Comparison of ENCODE assay signal across 7 mouse cellular contexts in genomic region chr13:23586940-23587225, GRCm38 (mm10). TPM values are rescaled to one million over a fixed set of nuclear protein-coding genes. Genes with fewer than 3 reads are reported as not detected.
DNase-seq lines count a peak whose midpoint lies in the region; ATAC-seq and TF ChIP-seq lines count a peak whose summit lies in the region.

No protein-coding gene starts in this region.

- 0 out of 2 replicates have a peak overlapping the region, but pooled peaks have one; percentile 0 for H3K4me3 ChIP-seq in neural tube, embryonic 11.5 days (ENCODE audit: low read depth, low read length)
- H3K4me3 ChIP-seq in limb, embryonic 15.5 days, result peak overlapping the region; percentile 46
- peak overlapping the region; percentile 57 for H3K4me3 ChIP-seq in stomach, postnatal 0 days (ENCODE audit: low read depth, low read length)

- no peak for DNase-seq in neural tube, embryonic 11.5 days (ENCODE audit: low spot score)
- no peak for DNase-seq in neural tube, embryonic 10.5 days (ENCODE audit: extremely low spot score, low spot score)
- no peak for DNase-seq in stomach, postnatal 0 days (ENCODE audit: low spot score)
- DNase-seq in gastrocnemius, postnatal 10 days, result no peak
- no peak for DNase-seq in gastrocnemius, postnatal 36 days

- intact Hi-C loops in gastrocnemius, postnatal 36 days (cut with DNase I), result loop anchor here (10.0 kb wide), 1 partner anchor 1872 kb away; the partner anchor contains the start of genes Hist1h2ai, Hist1h2bl and Hist1h3h

- no peak for TF ChIP-seq CTCF in stomach, postnatal 0 days (IDR thresholded peaks at IDR 0.05; ENCODE audit: low read depth)

- H3K9me3 ChIP-seq in neural tube, embryonic 11.5 days (ENCODE audit: control insufficient read depth, low read length), result no peaks in the 10 kb centered on the region
- no peaks in the 10 kb centered on the region for H3K9me3 ChIP-seq in limb, embryonic 15.5 days
- H3K9me3 ChIP-seq in stomach, postnatal 0 days (ENCODE audit: control insufficient read depth, low read length), result no peaks in the 10 kb centered on the region

- WGBS in neural tube, embryonic 11.5 days, result 3% methylated on average over 1 of the region's 1 CpGs
- 3% methylated on average over 1 of the region's 1 CpGs for WGBS in limb, embryonic 15.5 days
- 3% methylated on average over 1 of the region's 1 CpGs for WGBS in stomach, postnatal 0 days

- H3K4me1 ChIP-seq in neural tube, embryonic 11.5 days (ENCODE audit: control insufficient read depth, insufficient read depth, low read length), result peaks cover 23% of the 10 kb centered on the region
- peaks cover 20% of the 10 kb centered on the region for H3K4me1 ChIP-seq in limb, embryonic 15.5 days
- 0 out of 2 replicates have a peak, but pooled peaks cover 2% of the 10 kb centered on the region for H3K4me1 ChIP-seq in stomach, postnatal 0 days (replicated peaks; ENCODE audit: control insufficient read depth, insufficient read depth)

- peak overlapping the region; percentile 12 for H3K9ac ChIP-seq in neural tube, embryonic 11.5 days (ENCODE audit: low read length)
- no peak overlapping the region for H3K9ac ChIP-seq in limb, embryonic 15.5 days
- H3K9ac ChIP-seq in stomach, postnatal 0 days (ENCODE audit: low read length), result peak overlapping the region; percentile 62

- H3K27me3 ChIP-seq in neural tube, embryonic 11.5 days (ENCODE audit: control insufficient read depth, insufficient read depth, low read length), result no peaks in the 10 kb centered on the region
- H3K27me3 ChIP-seq in limb, embryonic 15.5 days, result no peaks in the 10 kb centered on the region
- H3K27me3 ChIP-seq in stomach, postnatal 0 days (ENCODE audit: control insufficient read depth, insufficient read depth, low read length), result no peaks in the 10 kb centered on the region

- ATAC-seq in neural tube, embryonic 11.5 days (ENCODE audit: insufficient read depth, low FRiP score, low TSS enrichment), result no peak
- 0 out of 2 replicates have a peak, but pooled peaks have one; percentile 1 for ATAC-seq in erythroid progenitor cell, adult 5-6 weeks (replicated peaks; ENCODE audit: low FRiP score, poor library complexity, severe bottlenecking)
- ATAC-seq in limb, embryonic 15.5 days (ENCODE audit: insufficient number of reproducible peaks, low FRiP score, low TSS enrichment, low read depth), result no peak
- ATAC-seq in stomach, postnatal 0 days (ENCODE audit: low FRiP score, low TSS enrichment), result no peak

- H3K36me3 ChIP-seq in neural tube, embryonic 11.5 days (ENCODE audit: control insufficient read depth, insufficient read depth, low read length), result no peaks in the 10 kb centered on the region
- no peaks in the 10 kb centered on the region for H3K36me3 ChIP-seq in limb, embryonic 15.5 days
- H3K36me3 ChIP-seq in stomach, postnatal 0 days (ENCODE audit: control insufficient read depth, insufficient read depth, low read length), result no peaks in the 10 kb centered on the region

- H3K4me2 ChIP-seq in neural tube, embryonic 11.5 days (ENCODE audit: low read depth), result peak overlapping the region; percentile 83
- H3K4me2 ChIP-seq in limb, embryonic 15.5 days, result peak overlapping the region; percentile 70
- H3K4me2 ChIP-seq in stomach, postnatal 0 days (replicated peaks; ENCODE audit: low read depth), result peak overlapping the region; percentile 67

- no peak for TF ChIP-seq EP300 in stomach, postnatal 0 days (optimal IDR thresholded peaks at IDR 0.05)

- H3K27ac ChIP-seq in neural tube, embryonic 11.5 days (ENCODE audit: low read depth, low read length), result peak overlapping the region; percentile 86
- H3K27ac ChIP-seq in limb, embryonic 15.5 days, result peak overlapping the region; percentile 91
- H3K27ac ChIP-seq in stomach, postnatal 0 days (replicated peaks), result peak overlapping the region; percentile 93

RNA-seq across cellular contexts. Expression of gene Hist1h4d, which starts 5.5 kb away (rescaled TPM):
- 89.4 and 91.9 TPM in 2 replicates for polyA plus RNA-seq in neural tube, embryonic 11.5 days (2014; fragmentation: Nextera tagmentation; extraction: Ambion mirVana)
- 1,614 and 1,995 TPM in 2 replicates for total RNA-seq in erythroid progenitor cell, adult 5-6 weeks (2015; ENCODE audit: low replicate concordance)
- total RNA-seq in erythroid progenitor cell, adult 5-6 weeks (2017; ENCODE audit: low replicate concordance), result 2,133 and 2,242 TPM in 2 replicates
- polyA plus RNA-seq in limb, embryonic 15.5 days (2015; fragmentation: Nextera tagmentation; extraction: Ambion mirVana), result 75.2 and 108 TPM in 2 replicates
- polyA plus RNA-seq in stomach, postnatal 0 days (2015; fragmentation: Nextera tagmentation; extraction: Ambion mirVana), result 32.0 and 48.7 TPM in 2 replicates
- 100 to 1,000 TPM; 165 to 171 TPM for total RNA-seq in gastrocnemius, postnatal 10 days (2021)
- total RNA-seq in gastrocnemius, postnatal 36 days (2021), result 10 to 100 TPM; 39.6 to 39.7 TPM

RNA-seq across cellular contexts. Expression of gene Hist1h3d, which starts 11.3 kb away (rescaled TPM):
- polyA plus RNA-seq in neural tube, embryonic 11.5 days (2014; fragmentation: Nextera tagmentation; extraction: Ambion mirVana), result 8.1 and 10.4 TPM in 2 replicates
- total RNA-seq in erythroid progenitor cell, adult 5-6 weeks (2015; ENCODE audit: low replicate concordance), result 379 and 393 TPM in 2 replicates
- total RNA-seq in erythroid progenitor cell, adult 5-6 weeks (2017; ENCODE audit: low replicate concordance), result 236 and 363 TPM in 2 replicates
- polyA plus RNA-seq in limb, embryonic 15.5 days (2015; fragmentation: Nextera tagmentation; extraction: Ambion mirVana), result 5.8 and 6.5 TPM in 2 replicates
- 1.7 and 4.2 TPM in 2 replicates for polyA plus RNA-seq in stomach, postnatal 0 days (2015; fragmentation: Nextera tagmentation; extraction: Ambion mirVana)
- total RNA-seq in gastrocnemius, postnatal 10 days (2021), result 10 to 100 TPM; 25.8 to 30.6 TPM
- total RNA-seq in gastrocnemius, postnatal 36 days (2021), result 1 to 10 TPM; 2.8 to 4.8 TPM

RNA-seq across cellular contexts. Expression of gene Hist1h2ad, which starts 12.7 kb away (rescaled TPM):
- 0.90 and 4.0 TPM in 2 replicates for polyA plus RNA-seq in neural tube, embryonic 11.5 days (2014; fragmentation: Nextera tagmentation; extraction: Ambion mirVana)
- 9.0 and 15.1 TPM in 2 replicates for total RNA-seq in erythroid progenitor cell, adult 5-6 weeks (2015; ENCODE audit: low replicate concordance)
- 2,771 and 6,356 TPM in 2 replicates for total RNA-seq in erythroid progenitor cell, adult 5-6 weeks (2017; ENCODE audit: low replicate concordance)
- 0.89 and 2.3 TPM in 2 replicates for polyA plus RNA-seq in limb, embryonic 15.5 days (2015; fragmentation: Nextera tagmentation; extraction: Ambion mirVana)
- 0.67 and 0.79 TPM in 2 replicates for polyA plus RNA-seq in stomach, postnatal 0 days (2015; fragmentation: Nextera tagmentation; extraction: Ambion mirVana)
- 10 to 100 TPM; 16.0 to 20.6 TPM for total RNA-seq in gastrocnemius, postnatal 10 days (2021)
- 1 to 10 TPM; 1.2 to 2.2 TPM for total RNA-seq in gastrocnemius, postnatal 36 days (2021)

RNA-seq across cellular contexts. Expression of gene Hist1h2bf, which starts 12.9 kb away (rescaled TPM):
- polyA plus RNA-seq in neural tube, embryonic 11.5 days (2014; fragmentation: Nextera tagmentation; extraction: Ambion mirVana), result 3.4 and 4.1 TPM in 2 replicates
- 1,210 and 1,460 TPM in 2 replicates for total RNA-seq in erythroid progenitor cell, adult 5-6 weeks (2015; ENCODE audit: low replicate concordance)
- total RNA-seq in erythroid progenitor cell, adult 5-6 weeks (2017; ENCODE audit: low replicate concordance), result 1,557 and 1,840 TPM in 2 replicates
- polyA plus RNA-seq in limb, embryonic 15.5 days (2015; fragmentation: Nextera tagmentation; extraction: Ambion mirVana), result 2.9 and 5.8 TPM in 2 replicates
- polyA plus RNA-seq in stomach, postnatal 0 days (2015; fragmentation: Nextera tagmentation; extraction: Ambion mirVana), result 1.1 and 3.2 TPM in 2 replicates
- 100 to 1,000 TPM; 121 to 140 TPM for total RNA-seq in gastrocnemius, postnatal 10 days (2021)
- total RNA-seq in gastrocnemius, postnatal 36 days (2021), result 1 to 10 TPM; 7.5 to 8.5 TPM

RNA-seq across cellular contexts. Expression of gene Hist1h2bg, which starts 15.7 kb away (rescaled TPM):
- polyA plus RNA-seq in neural tube, embryonic 11.5 days (2014; fragmentation: Nextera tagmentation; extraction: Ambion mirVana), result 6.9 and 10.2 TPM in 2 replicates
- total RNA-seq in erythroid progenitor cell, adult 5-6 weeks (2015; ENCODE audit: low replicate concordance), result 851 and 976 TPM in 2 replicates
- 2,677 and 3,057 TPM in 2 replicates for total RNA-seq in erythroid progenitor cell, adult 5-6 weeks (2017; ENCODE audit: low replicate concordance)
- polyA plus RNA-seq in limb, embryonic 15.5 days (2015; fragmentation: Nextera tagmentation; extraction: Ambion mirVana), result 5.5 and 6.0 TPM in 2 replicates
- polyA plus RNA-seq in stomach, postnatal 0 days (2015; fragmentation: Nextera tagmentation; extraction: Ambion mirVana), result 4.9 and 10.5 TPM in 2 replicates
- total RNA-seq in gastrocnemius, postnatal 10 days (2021), result 100 to 1,000 TPM; 245 to 257 TPM
- 10 to 100 TPM; 15.3 to 21.1 TPM for total RNA-seq in gastrocnemius, postnatal 36 days (2021)

Comparison
In these comparisons a context has a peak if more than half of its experiments do, and no peak if none do; other contexts are left out.
1. H3K4me3 ChIP-seq: peak in every context shown above with its lines; median percentile 57 in stomach, postnatal 0 days; 46 in limb, embryonic 15.5 days; 0 in neural tube, embryonic 11.5 days.
2. RNA of gene Hist1h4d, which starts 5.5 kb away (total RNA-seq): 1,614 to 2,242 TPM in erythroid progenitor cell, adult 5-6 weeks; 165 to 171 TPM in gastrocnemius, postnatal 10 days and 39.6 to 39.7 TPM in gastrocnemius, postnatal 36 days; every median in the first group is over 4 times any median in the second.
3. RNA of gene Hist1h3d, which starts 11.3 kb away (total RNA-seq): 236 to 393 TPM in erythroid progenitor cell, adult 5-6 weeks; 25.8 to 30.6 TPM in gastrocnemius, postnatal 10 days and 2.8 to 4.8 TPM in gastrocnemius, postnatal 36 days; every median in the first group is over 4 times any median in the second.
4. Peak in every context shown above with its lines, with median percentiles within 50 percentile points of each other: H3K27ac ChIP-seq and H3K4me2 ChIP-seq.